Mouse (Mus musculus) forebrain, embryonic 10.5 days (tissue): Measurements from ENCODE around the gene Letmd1. TPM values are rescaled to one million over a fixed set of nuclear protein-coding genes. Genes with fewer than 3 reads are reported as not detected.
A peak's percentile ranks its signal among the peaks of the same experiment; 100 is the strongest.

Experiments
- DNase-seq: peaks from one replicate; pipeline ENCODE4 v3.0.0-alpha.2; 2017; ENCODE audit warnings: low spot score; ENCODE audit errors: extremely low spot score
- H3K27ac ChIP-seq: fragments of 300-500 bp; sonication (generic); 2 replicates; pipeline ENCODE4 v1.5.1; 2016; ENCODE audit warnings: mild to moderate bottlenecking
- H3K27me3 ChIP-seq: fragments of 300-500 bp; sonication (generic); 2 replicates; pipeline ENCODE4 v1.6.1; 2016; ENCODE audit warnings: mild to moderate bottlenecking; ENCODE audit not compliant: poor library complexity, severe bottlenecking
- H3K36me3 ChIP-seq: fragments of 300-500 bp; sonication (generic); replicated peaks from 2 replicates; pipeline ENCODE4 v1.6.1; 2016; ENCODE audit warnings: mild to moderate bottlenecking, moderate library complexity
- H3K4me1 ChIP-seq: fragments of 300-500 bp; sonication (generic); 2 replicates; pipeline ENCODE4 v1.6.1; 2016
- H3K4me3 ChIP-seq: fragments of 300-500 bp; sonication (generic); 2 replicates; pipeline ENCODE4 v1.5.1; 2016; ENCODE audit warnings: mild to moderate bottlenecking, moderate library complexity
- H3K9me3 ChIP-seq: fragments of 300-500 bp; sonication (generic); 2 replicates; pipeline ENCODE4 v1.6.1; 2016; ENCODE audit warnings: mild to moderate bottlenecking, moderate library complexity
- WGBS: fragments of 180-500 bp; shearing (Covaris S2); methylation state at CpG from one replicate; pipeline ENCODE4 v1.1.7; 2016; 5-methylcytosine and 5-hydroxymethylcytosine counted together
- polyA plus RNA-seq: library from polyadenylated mRNA; unstranded; fragments of >200 nt; fragmentation: Nextera tagmentation; extraction: Ambion mirVana; gene quantifications from 2 replicates; pipeline ENCODE4 v1.2.1, GENCODE M21; 2016

Letmd1 gene
- polyA plus RNA-seq, 1 experiment from 2014 or later, result 39.5 TPM

DNA sequence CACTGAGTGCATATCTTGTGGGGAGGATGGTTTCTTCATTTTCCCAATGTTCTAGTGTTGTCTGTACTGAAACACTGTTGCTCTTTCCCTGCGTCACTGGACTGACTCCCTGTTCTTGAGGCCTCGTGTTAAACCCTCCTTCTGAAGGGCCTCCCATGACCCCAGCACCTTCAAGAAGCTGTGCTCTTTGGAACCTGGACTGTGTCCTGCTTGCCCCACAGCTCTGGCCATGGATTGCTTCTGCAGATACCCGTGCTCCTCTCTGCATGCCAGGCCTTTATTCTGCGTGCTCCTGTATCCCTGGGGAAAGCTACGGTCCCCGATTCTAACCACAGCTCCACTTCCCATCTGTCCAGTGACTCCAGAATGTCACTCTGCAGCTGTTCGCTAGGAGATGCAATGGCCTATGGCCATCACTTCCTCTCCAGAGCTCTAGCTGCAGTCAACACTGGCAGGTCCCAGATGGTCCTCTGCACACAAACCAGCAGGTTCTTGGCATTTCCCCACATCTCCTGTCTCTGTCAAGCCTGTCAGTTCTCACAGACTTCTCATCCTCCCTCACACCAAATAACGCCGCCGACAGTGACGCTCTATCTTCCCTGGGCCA is 38.8 kb upstream of the Letmd1 start:
- Histone ChIP-seq H3K27me3 (peaks cover 16% of the 10 kb centered on the region), H3K36me3 (no peaks in the 10 kb centered on the region), H3K4me1 (no peaks in the 10 kb centered on the region), H3K9me3 (no peaks in the 10 kb centered on the region), H3K27ac (no peak overlapping the region), H3K4me3 (no peak overlapping the region)
- DNase-seq, result no peak
- WGBS, result 86% methylated on average over 11 of the region's 11 CpGs

DNA sequence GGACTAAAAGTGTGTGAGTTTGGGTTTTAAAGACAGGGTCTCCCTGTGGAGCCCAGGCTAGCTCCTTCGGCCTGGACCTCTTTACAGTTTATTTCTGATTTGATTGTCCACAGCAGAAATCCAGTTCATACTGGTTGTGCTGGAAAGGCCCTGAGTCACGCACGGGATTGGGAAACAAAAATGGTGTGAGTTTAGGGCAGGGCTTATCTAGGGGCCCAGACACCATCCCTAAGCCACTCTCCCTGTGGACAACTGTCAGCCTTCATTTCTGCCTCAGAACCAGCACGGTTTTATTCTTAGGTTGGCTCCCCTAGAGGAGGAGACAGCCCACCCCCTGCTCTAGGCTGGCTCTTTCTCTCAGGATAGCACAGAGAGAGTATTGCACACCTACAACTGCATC is 35.6 kb upstream of the Letmd1 start:
- WGBS, result 68% methylated on average over 4 of the region's 4 CpGs
- Histone ChIP-seq H3K36me3 (no peaks in the 10 kb centered on the region), H3K27ac (no peak overlapping the region), H3K4me3 (no peak overlapping the region), H3K4me1 (no peaks in the 10 kb centered on the region), H3K9me3 (no peaks in the 10 kb centered on the region), H3K27me3 (no peaks in the 10 kb centered on the region)
- no peak for DNase-seq

DNA sequence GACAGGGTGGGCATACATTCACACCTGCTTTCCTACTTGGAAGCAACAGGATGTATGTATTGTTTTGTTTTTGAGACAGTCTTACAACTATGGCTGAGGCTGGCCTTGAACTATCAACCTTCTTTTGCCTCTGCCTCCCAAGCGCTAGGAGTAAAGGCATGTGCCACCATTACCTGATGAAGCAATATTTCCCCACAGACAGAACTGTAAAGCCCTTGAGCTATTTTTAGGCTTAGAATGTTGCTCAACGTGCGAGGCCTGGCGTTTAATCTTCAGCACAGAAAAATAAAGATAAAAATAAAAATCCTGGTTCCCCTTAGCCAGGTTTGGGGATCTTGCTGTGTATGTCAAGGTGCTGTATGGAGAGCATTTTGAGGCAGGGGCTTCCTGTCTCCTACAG is 32.7 kb upstream of the Letmd1 start:
- no peaks in the 10 kb centered on the region for H3K4me1 ChIP-seq
- DNase-seq, result no peak
- no peaks in the 10 kb centered on the region for H3K36me3 ChIP-seq
- no peak overlapping the region for H3K27ac ChIP-seq
- 89% methylated on average over 4 of the region's 4 CpGs for whole genome bisulfite sequencing
- no peaks in the 10 kb centered on the region for H3K9me3 ChIP-seq
- no peak overlapping the region for H3K4me3 ChIP-seq
- no peaks in the 10 kb centered on the region for H3K27me3 ChIP-seq

GRCm38 (mm10) chr15:100436518-100436917 is 32.3 kb upstream of the Letmd1 start:
- no peak overlapping the region for H3K27ac ChIP-seq
- no peaks in the 10 kb centered on the region for H3K36me3 ChIP-seq
- DNase-seq, result no peak
- H3K4me1 ChIP-seq, result no peaks in the 10 kb centered on the region
- H3K9me3 ChIP-seq, result no peaks in the 10 kb centered on the region
- WGBS, result 80% methylated on average over 10 of the region's 10 CpGs
- no peaks in the 10 kb centered on the region for H3K27me3 ChIP-seq
- no peak overlapping the region for H3K4me3 ChIP-seq

- H3K27me3 ChIP-seq, result no peaks in the 10 kb centered on the region
- 10% methylated on average over 22 of the region's 31 CpGs for WGBS
- no peaks in the 10 kb centered on the region for H3K36me3 ChIP-seq
- peak overlapping the region; percentile 83 for H3K27ac ChIP-seq
- no peaks in the 10 kb centered on the region for H3K9me3 ChIP-seq
- H3K4me1 ChIP-seq, result peaks cover 13% of the 10 kb centered on the region
- peak overlapping the region; percentile 56 for H3K4me3 ChIP-seq
- DNase-seq, result peak; percentile 88
Measured at GRCm38 (mm10) chr15:100443126-100443922, 25.5 kb upstream of the Letmd1 start.

- Histone ChIP-seq H3K9me3 (no peaks in the 10 kb centered on the region), H3K4me1 (peaks cover 13% of the 10 kb centered on the region), H3K27me3 (no peaks in the 10 kb centered on the region), H3K4me3 (no peak overlapping the region), H3K27ac (no peak overlapping the region), H3K36me3 (no peaks in the 10 kb centered on the region)
- no peak for DNase-seq
- WGBS, result 88% methylated on average over 2 of the region's 2 CpGs
Measured at GRCm38 (mm10) chr15:100446887-100447286, 21.9 kb upstream of the Letmd1 start.

GRCm38 (mm10) chr15:100448572-100448971 is 20.3 kb upstream of the Letmd1 start:
- Histone ChIP-seq H3K36me3 (no peaks in the 10 kb centered on the region), H3K27ac (no peak overlapping the region), H3K4me3 (no peak overlapping the region), H3K27me3 (no peaks in the 10 kb centered on the region), H3K9me3 (no peaks in the 10 kb centered on the region), H3K4me1 (peaks cover 8% of the 10 kb centered on the region)
- DNase-seq, result no peak
- WGBS, result 76% methylated on average over 4 of the region's 4 CpGs

- Histone ChIP-seq H3K27ac (no peak overlapping the region), H3K4me3 (no peak overlapping the region), H3K9me3 (no peaks in the 10 kb centered on the region), H3K4me1 (no peaks in the 10 kb centered on the region), H3K36me3 (no peaks in the 10 kb centered on the region), H3K27me3 (no peaks in the 10 kb centered on the region)
- WGBS, result 94% methylated on average over 3 of the region's 3 CpGs
- no peak for DNase-seq
Measured at GRCm38 (mm10) chr15:100449495-100449894, 19.3 kb upstream of the Letmd1 start.

GRCm38 (mm10) chr15:100451245-100451644 is 17.6 kb upstream of the Letmd1 start:
- no peaks in the 10 kb centered on the region for H3K36me3 ChIP-seq
- H3K4me1 ChIP-seq, result 0 out of 2 replicates have a peak, but pooled peaks cover 1% of the 10 kb centered on the region
- DNase-seq, result no peak
- no peak overlapping the region for H3K27ac ChIP-seq
- no peak overlapping the region for H3K4me3 ChIP-seq
- 77% methylated on average over 16 of the region's 16 CpGs for WGBS
- H3K9me3 ChIP-seq, result no peaks in the 10 kb centered on the region
- H3K27me3 ChIP-seq, result no peaks in the 10 kb centered on the region

DNA sequence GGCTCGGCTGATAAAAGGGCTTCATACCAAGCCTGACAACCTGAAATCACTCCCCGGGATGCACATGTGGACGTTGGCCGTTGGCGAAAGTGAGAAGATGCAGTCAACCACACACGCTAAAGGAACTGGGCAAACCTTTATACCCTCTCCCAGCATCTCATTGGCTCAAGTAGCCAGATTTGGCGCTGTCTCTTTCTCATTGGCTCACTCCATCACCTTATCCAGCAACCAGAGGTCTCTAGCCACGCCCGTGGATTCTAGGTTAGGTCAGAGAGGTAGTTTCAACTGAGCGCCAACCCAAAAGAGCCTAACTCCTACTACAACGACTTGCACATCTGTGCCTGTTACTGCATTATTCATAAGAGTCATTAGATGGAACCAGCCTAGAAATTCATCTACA is 16.3 kb upstream of the Letmd1 start:
- WGBS, result 85% methylated on average over 11 of the region's 11 CpGs
- Histone ChIP-seq H3K4me1 (peaks cover 8% of the 10 kb centered on the region; the same call in 1 of the 2 replicates), H3K36me3 (no peaks in the 10 kb centered on the region), H3K27me3 (no peaks in the 10 kb centered on the region), H3K27ac (no peak overlapping the region), H3K9me3 (no peaks in the 10 kb centered on the region), H3K4me3 (no peak overlapping the region)
- no peak for DNase-seq

DNA sequence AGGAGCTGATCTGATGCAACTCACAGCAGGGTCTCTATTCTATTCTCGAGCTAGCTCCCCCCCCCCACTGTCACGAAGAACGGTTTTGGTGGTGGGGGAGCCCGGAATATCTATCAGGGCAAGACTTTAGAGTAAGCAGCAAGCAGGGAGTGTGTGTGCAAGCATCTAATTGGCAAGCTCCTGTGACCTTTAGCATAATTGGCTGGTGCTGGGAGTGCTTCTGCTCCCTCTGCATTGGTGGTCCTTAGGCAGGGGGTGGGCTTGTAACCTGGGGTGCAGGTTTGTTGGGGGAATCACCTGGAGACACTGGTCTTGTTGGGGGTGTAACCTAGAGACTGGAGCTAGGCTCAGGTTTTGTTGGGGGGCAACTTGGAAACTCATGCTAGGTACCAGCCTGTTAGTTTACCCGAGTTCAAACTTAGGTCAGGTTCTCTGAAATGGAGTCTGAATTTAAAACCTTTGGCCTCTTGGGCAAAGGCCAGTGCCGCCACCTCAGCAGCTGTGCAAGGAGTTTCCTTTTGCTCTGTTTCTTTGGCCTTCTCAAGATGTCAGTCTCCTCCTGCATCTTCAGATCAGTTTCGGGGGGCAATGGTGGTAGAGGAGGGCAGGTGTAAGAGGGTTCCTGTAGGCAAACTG is 12.3 kb upstream of the Letmd1 start:
- Histone ChIP-seq H3K36me3 (no peaks in the 10 kb centered on the region), H3K4me3 (no peak overlapping the region), H3K27ac (no peak overlapping the region), H3K4me1 (peaks cover 15% of the 10 kb centered on the region), H3K9me3 (no peaks in the 10 kb centered on the region), H3K27me3 (peaks cover 31% of the 10 kb centered on the region)
- no peak for DNase-seq
- WGBS, result 65% methylated on average over 7 of the region's 7 CpGs

DNA sequence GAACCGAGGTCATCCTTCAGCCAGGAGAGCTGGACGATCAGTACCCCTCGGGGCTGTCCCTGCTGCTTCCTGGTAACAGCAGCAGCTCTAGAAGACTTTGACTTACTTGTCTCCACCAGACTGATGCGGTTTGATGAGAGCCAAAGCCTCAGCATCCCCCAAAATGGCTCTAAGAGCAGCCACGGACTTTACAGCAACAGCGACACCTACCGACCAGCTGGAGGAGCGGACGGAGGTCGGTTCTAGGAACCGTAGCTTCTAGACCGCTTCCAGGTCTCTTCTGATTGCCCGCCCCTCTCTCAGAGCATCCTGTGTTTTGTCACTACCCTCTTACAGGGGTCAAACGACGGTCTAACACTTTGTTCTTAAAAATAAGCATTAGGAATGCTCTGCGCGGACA is 11.5 kb upstream of the Letmd1 start:
- Histone ChIP-seq H3K4me3 (no peak overlapping the region), H3K27ac (no peak overlapping the region), H3K4me1 (peaks cover 18% of the 10 kb centered on the region), H3K36me3 (no peaks in the 10 kb centered on the region), H3K27me3 (peaks cover 33% of the 10 kb centered on the region), H3K9me3 (no peaks in the 10 kb centered on the region)
- DNase-seq, result peak; percentile 77
- WGBS, result 10% methylated on average over 17 of the region's 17 CpGs

DNA sequence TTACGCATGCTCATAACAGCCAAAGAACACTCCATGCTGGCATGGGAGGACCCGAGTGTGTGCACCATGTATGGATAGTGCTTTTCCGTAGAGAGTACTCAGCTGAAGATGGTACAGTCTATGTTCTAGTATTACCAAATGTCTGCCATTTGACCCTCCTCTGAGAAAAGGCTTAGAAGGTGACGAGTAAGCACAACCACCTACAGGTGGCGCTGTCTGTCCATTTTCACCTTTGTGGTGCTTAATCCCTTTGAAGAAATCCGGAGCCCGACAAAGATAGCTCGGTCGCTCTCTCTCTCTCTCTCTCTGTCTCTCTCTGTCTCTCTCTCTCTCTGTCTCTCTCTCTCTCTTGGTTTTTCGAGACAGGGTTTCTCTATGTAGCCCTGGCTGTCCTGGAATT is 10.8 kb upstream of the Letmd1 start:
- Histone ChIP-seq H3K27me3 (peaks cover 33% of the 10 kb centered on the region), H3K4me3 (no peak overlapping the region), H3K36me3 (no peaks in the 10 kb centered on the region), H3K27ac (no peak overlapping the region), H3K9me3 (no peaks in the 10 kb centered on the region), H3K4me1 (peaks cover 18% of the 10 kb centered on the region)
- no peak for DNase-seq
- WGBS, result 47% methylated on average over 10 of the region's 10 CpGs
